Mouse (Mus musculus): ENCODE results near the gene Herpud2.

Herpud2 gene

DNA sequence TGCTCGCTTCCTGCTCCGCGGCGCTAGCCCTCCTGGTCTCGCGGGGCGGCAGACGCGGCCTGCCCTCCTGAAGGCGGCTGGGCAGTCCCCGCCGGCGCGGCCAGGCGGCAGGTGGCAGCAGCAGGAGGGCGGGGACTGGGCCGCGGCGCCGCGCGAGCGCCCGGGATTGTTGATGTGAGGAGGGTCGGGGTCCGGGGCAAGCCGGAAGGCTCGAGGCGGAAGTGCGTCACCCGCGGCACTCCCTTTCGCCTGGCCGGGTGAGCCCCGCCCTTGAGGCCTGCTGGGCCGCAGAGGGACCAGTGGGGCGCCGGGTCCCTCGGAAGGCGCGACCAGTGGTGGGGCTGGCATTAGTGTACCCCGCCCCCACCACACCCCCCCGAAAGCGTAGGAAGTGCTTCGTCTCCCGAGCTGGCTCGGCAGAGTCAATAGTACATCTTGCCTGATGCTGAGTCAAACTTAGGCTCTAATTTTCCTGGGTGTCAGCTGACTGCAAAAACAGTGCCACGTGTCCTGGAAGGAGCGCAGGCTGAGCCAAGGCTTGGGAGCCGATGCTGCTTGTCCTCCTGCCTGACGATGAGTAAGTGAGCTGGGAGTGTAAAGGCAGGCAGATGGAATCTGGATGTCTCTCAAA is at the start of gene Herpud2:
Herpud2 (minus strand) TSS at position 210 of the 631 bp plus-strand sequence.
- DNase-seq: peak; percentile 95

DNA sequence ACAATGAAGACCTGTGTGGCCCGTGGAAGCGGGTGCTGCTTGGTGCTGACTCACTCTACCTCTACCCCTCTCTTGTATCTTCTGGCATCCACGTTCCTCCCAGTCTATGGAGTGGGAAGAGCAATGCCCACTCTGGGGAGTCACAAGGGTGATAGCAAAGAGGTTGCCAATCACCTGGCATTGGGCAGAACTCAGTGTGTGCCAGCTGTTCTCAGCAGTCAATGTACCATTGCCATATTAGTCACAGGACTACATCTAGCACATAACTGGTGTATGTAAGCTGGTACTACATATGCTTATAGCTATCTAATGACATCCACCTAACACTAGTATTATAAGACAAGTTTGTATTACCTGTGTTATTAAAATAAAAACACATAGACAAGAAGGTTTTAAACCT is 49.4 kb upstream of the Herpud2 start:
- DNase-seq: no peak

GRCm38 (mm10) chr9:25200148-25200547 is 48.5 kb upstream of the Herpud2 start:
- no peak for DNase-seq

GRCm38 (mm10) chr9:25196746-25197145 is 45.1 kb upstream of the Herpud2 start:
- DNase-seq: no peak

- no peak for DNase-seq
Measured at GRCm38 (mm10) chr9:25191612-25192011, 40.0 kb upstream of the Herpud2 start.

DNA sequence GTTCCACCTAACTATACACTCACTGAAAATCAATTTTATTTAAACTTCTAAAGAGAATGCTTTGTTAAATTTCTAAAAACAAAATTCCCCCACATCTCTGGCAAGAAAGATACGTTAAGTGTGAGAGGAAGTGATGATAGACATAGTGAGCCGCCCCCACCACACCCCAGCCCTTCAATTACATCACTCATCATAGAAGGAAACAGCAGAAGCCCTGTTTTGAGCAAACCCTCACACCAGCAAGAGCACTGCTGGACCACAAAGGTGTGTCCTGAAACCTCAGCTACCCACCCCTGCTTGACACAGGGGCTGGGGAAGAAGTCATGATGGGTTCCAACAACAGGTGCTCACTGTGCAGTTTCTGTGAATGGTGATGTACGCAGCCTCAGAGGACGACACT is 34.9 kb upstream of the Herpud2 start:
- DNase-seq: no peak

DNA sequence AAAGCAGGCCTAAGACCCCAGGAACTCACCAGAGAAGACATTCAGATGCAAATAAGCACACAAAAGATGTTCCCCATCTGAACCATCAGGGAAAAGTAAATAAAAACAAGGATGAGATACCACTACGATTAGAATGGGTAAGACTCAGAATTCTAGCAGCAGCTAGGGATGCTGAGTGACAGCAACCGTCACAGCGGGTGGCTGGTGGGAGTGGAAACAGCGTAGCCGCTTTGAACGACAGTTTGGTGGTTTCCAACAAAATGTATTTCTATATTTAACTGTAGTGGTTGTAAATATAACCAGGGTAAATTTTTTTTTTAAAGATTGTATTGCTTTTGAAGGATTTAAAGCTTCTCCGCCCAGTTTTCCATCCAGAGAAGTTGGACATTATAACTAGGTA is 34.2 kb upstream of the Herpud2 start:
- DNase-seq: no peak

GRCm38 (mm10) chr9:25184606-25185005 is 33.0 kb upstream of the Herpud2 start:
- DNase-seq: no peak

DNA sequence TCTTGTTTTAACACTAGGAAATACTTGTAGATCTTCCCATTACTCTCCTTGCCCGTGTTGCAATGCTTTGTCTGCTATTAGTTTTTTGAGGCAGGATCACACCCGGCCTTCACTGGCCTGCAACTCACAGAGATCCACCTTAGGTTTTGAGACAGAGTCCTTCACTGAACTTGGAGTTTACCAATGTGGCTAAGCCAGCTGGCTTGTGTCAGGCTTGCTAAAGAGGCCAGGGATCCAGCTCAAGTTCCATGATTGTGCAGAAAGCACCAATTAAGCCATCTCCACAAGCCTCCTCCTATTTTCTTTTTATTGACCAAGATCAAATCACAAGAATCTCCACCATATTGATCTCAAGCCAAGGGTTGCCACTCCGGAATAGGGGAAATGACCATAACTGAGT is 26.4 kb upstream of the Herpud2 start:
- no peak for DNase-seq

DNA sequence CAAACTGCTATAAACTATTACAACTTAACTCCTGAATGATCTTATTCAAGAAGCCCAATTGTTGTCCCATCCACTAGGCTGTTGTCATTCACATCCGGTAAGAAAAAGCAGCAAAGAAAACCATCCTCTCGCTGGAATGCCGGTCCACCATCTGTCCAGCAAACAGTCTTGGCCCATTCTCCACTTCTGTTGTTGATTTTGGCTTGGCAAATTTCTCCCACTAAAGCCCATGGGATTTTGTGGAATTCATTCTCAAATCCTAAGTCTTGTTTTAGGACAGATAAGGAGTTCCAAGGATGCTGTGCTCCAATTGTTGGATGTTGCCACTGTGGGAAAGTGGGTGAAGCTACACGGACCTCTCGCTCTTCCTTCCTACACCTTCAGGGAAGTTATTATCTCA is 25.6 kb upstream of the Herpud2 start:
- peak; percentile 10 for DNase-seq

- peak; percentile 49 for DNase-seq
Measured at GRCm38 (mm10) chr9:25176562-25176961, 24.9 kb upstream of the Herpud2 start.

- DNase-seq: peak; percentile 15
Measured at GRCm38 (mm10) chr9:25175978-25176377, 24.4 kb upstream of the Herpud2 start.

DNA sequence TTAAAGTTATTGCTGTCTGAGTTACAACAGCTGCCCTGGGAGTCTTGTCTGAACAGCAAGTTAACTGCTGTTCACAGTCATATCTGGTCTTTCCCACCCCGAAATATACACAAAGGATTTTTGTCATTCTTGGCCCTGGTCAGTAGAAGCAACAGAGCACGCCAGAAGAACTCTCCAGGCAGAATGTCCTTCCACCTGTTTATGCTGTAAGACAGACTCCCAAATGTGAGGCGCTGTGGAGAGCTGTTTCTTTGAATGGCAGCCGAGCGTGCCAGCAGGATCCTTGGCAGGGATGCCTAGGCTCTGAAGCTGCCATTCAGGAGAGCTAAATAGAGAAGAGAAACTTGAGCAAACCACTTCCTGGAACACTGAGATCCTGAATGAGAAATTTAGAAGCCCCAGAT is 23.4 kb upstream of the Herpud2 start:
- DNase-seq: peak; percentile 88

DNA sequence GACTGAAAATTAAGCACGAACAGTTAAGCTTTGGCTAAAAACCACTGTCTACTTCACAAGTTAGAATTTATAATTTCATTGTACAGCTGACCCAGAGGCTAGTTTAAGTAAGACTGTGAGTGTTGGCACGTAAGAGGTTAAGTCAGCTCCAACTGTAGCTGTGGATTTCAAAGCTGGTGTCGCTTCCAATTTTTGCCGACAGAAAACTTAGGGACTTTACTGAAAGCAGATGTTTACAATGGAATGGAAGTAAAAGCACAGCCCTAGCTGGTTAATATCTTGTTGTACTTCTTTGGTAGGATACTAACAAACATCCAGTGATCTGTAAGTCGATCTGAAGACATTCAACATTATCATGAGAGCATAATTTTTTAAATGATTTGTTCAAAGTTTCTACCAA is 23.0 kb upstream of the Herpud2 start:
- DNase-seq: no peak

GRCm38 (mm10) chr9:25173171-25173570 is 21.6 kb upstream of the Herpud2 start:
- peak; percentile 85 for DNase-seq

- no peak for DNase-seq
Measured at GRCm38 (mm10) chr9:25169626-25170025, 18.0 kb upstream of the Herpud2 start.

- DNase-seq: peak; percentile 95
Measured at GRCm38 (mm10) chr9:25167458-25168084, 16.0 kb upstream of the Herpud2 start.

GRCm38 (mm10) chr9:25158218-25158617 is 6.6 kb upstream of the Herpud2 start:
- DNase-seq: no peak

GRCm38 (mm10) chr9:25156377-25156776 is 4.8 kb upstream of the Herpud2 start:
- peak; percentile 66 for DNase-seq

DNA sequence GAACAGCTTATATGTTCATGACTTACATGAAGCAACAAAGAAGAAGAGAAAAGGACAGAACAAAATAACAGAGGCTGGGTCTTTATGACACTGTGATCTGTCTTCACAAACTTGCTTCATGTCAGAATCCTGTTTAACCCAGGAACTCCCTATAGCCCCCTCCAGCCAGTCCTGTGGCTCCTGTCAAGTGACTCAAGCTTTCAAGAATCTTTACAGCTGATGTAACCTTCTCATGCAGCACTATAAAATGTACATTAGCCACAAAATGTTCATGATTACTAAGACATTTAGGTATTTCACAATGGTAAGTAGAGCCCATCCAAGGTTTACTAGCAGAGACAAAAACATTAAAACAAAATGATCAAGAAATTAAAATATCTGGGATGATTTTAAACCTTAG is 1.4 kb upstream of the Herpud2 start:
- no peak for DNase-seq

DNA sequence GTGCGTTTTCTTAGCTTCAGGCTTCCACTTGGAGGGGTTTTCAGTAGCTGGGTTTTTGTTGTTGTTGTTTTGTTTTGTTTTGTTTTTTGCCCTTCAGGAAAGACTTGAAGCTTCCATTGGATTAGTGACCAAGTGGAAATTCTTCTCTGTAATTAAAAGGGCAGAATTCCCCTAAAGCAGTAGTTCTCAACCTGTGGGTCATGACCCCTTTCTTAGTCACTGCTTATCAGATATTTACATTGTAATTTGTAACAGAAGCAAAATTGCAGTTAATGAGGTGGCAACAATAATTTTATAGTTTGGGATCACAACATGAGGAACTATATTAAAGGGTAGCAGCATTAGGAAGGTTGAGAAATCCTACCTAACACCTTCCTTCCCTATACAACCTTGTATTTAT is 837 bp upstream of the Herpud2 start:
- DNase-seq: no peak

- peak; percentile 76 for DNase-seq
Measured at GRCm38 (mm10) chr9:25150791-25151610, 619 bp downstream of the Herpud2 start.

DNA sequence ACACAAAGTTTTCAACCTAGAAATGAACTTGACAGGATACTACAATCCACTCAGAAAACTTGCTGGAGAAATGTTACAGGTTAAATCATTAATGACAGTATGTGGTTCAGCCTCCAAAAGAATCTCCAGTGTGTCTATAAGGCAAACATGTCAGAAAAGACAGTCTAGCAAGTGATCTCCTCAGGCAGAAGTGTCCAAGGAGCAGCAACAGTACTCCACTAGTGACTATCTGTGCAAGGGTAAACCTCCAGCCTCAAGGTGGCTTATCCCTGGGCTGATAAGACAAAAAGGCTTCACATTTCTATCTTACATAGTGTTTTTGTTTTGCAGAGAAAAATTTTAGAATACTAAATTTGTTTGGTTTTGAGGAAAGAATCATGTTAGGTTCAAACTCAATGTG is 2.9 kb downstream of the Herpud2 start:
- DNase-seq: no peak

DNA sequence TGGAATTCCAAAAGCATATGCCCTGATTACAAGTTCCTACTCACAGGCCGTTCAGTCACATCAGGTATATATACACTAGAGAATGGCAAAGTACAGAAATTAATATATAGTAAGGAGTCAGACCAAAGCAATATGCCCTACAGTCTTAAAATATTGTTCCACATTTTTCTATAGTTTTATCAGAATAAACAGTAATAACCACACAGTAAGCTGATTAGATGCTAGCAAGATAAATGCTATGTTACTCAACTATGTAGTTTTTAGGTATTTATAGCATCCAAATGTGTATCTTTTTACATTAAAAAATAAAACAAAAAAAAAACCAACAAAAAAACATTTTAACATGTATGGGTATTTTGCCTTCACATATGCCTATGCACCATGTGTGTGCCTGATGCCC is 5.7 kb downstream of the Herpud2 start:
- DNase-seq: no peak
